ENCODE assay signal across 8 mouse cellular contexts in the genomic region with DNA sequence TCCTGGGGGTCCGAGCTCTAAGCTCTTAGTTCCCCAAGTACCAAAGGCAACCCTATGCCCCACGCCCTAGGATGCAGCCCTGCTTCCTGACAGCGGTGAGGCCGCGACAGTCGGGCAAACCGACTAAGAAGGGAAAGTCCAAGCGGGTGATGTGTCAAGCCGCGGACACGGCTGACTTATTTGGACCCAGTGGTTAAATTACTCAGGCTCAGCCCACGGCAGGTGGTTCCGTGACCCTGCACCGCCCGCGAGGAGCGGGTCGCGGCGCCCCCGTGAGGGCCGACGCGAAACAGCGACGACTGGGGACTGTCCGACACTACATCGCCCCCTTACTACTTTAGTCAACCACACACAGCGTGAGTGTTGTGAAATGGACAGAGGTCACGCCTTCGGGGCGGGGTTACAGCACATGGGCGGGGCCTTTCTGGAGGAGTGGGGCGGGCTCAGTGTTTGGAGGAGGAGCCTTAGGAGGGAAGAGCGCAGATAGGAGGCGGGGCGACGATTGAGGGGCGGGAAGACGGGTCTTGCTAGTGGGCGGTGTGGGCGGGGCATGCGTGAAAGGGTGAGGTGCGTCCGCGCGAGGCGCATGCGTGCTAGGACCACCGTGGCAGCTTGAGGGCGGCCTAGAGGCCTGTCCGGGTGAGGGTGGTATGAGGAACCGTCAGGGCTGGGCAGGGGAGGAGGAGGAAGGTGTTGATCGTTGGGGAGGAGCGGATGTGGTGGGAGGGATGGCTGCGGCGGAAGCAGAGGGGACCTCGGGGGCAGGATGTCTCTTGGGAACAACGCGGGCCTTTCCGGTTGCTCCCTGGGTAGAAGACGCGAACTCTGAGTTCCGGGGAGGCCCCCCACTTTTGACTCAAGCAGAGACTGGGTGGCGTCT. TPM values are rescaled to one million over a fixed set of nuclear protein-coding genes. Genes with fewer than 3 reads are reported as not detected.
A peak's percentile ranks its signal among the peaks of the same experiment; 100 is the strongest.
DNase-seq lines count a peak whose midpoint lies in the region; ATAC-seq lines count a peak whose summit lies in the region.

A gene (plus strand): TSS at position 555 of the 880 bp plus-strand sequence.

- 0 out of 2 replicates have a peak, but pooled peaks cover 3% of the 10 kb centered on the region for H3K9me3 ChIP-seq in heart, embryonic 14.5 days (ENCODE audit: control insufficient read depth, low read length)
- peaks cover 4% of the 10 kb centered on the region; the same call in 1 of the 2 replicates for H3K9me3 ChIP-seq in liver, embryonic 13.5 days (replicated peaks)
- peaks cover 4% of the 10 kb centered on the region; the same call in 1 of the 2 replicates for H3K9me3 ChIP-seq in stomach, embryonic 16.5 days (replicated peaks; ENCODE audit: control insufficient read depth, low read length)

- no peaks in the 10 kb centered on the region for H3K27me3 ChIP-seq in heart, embryonic 14.5 days (ENCODE audit: control insufficient read depth, insufficient read depth, low read length)
- H3K27me3 ChIP-seq in liver, embryonic 13.5 days, result no peaks in the 10 kb centered on the region
- H3K27me3 ChIP-seq in stomach, embryonic 16.5 days (ENCODE audit: control insufficient read depth, insufficient read depth, low read length), result no peaks in the 10 kb centered on the region

- H3K36me3 ChIP-seq in heart, embryonic 14.5 days (ENCODE audit: control insufficient read depth, insufficient read depth, low read length), result peaks cover 24% of the 10 kb centered on the region
- H3K36me3 ChIP-seq in liver, embryonic 13.5 days, result peaks cover 25% of the 10 kb centered on the region
- peaks cover 12% of the 10 kb centered on the region for H3K36me3 ChIP-seq in stomach, embryonic 16.5 days (ENCODE audit: control insufficient read depth, insufficient read depth, low read length)

- H3K4me2 ChIP-seq in heart, embryonic 14.5 days (ENCODE audit: low read length), result peak within 1 kb of the TSS; percentile 71
- H3K4me2 ChIP-seq in liver, embryonic 13.5 days, result peak within 1 kb of the TSS; percentile 91
- peak within 1 kb of the TSS; percentile 64 for H3K4me2 ChIP-seq in stomach, embryonic 16.5 days (ENCODE audit: low read depth, low read length)

- H3K4me3 ChIP-seq in heart, embryonic 14.5 days (ENCODE audit: control insufficient read depth in 1 of 2, insufficient read depth in 1 of 2, low read depth in 1 of 2, low read length in 2 of 2), result peak within 1 kb of the TSS; percentile 59 to 82
- peak within 1 kb of the TSS; percentile 79 for H3K4me3 ChIP-seq in liver, embryonic 13.5 days (replicated peaks)
- H3K4me3 ChIP-seq in stomach, embryonic 16.5 days (replicated peaks; ENCODE audit: low read length), result peak within 1 kb of the TSS; percentile 66

- ATAC-seq in CD4-positive, CD25-positive, alpha-beta regulatory T cell, adult 4 months, result peak; percentile 84
- peak; percentile 97 for ATAC-seq in heart, embryonic 14.5 days (ENCODE audit: insufficient number of reproducible peaks, insufficient read depth, low FRiP score, low read depth)
- ATAC-seq in liver, embryonic 13.5 days (ENCODE audit: low read depth), result peak; percentile 94
- peak; percentile 97 for ATAC-seq in stomach, embryonic 16.5 days (ENCODE audit: insufficient read depth, low FRiP score)

- 1% methylated on average over 65 of the region's 65 CpGs for WGBS in heart, embryonic 14.5 days
- under 1% methylated on average over 65 of the region's 65 CpGs for WGBS in liver, embryonic 13.5 days (ENCODE audit: insufficient replicate concordance)
- WGBS in stomach, embryonic 16.5 days, result under 1% methylated on average over 65 of the region's 65 CpGs

- peak; percentile 99 for DNase-seq in c-Kit-negative CD71-positive TER-119-positive erythroid progenitor cells, embryonic 14.5 days (ENCODE audit: low read depth, low spot score)
- peak; percentile 95 for DNase-seq in fibroblast of lung, adult 2 months (ENCODE audit: low read depth)
- DNase-seq in kidney, postnatal 14 days, result peak; percentile 100
- peak; percentile 99 for DNase-seq in liver, embryonic 13.5 days
- peak; percentile 100 for DNase-seq in neural tube, embryonic 10.5 days (ENCODE audit: extremely low spot score, low spot score)

- peak within 1 kb of the TSS; percentile 78 for H3K9ac ChIP-seq in heart, embryonic 14.5 days (ENCODE audit: low read length)
- H3K9ac ChIP-seq in liver, embryonic 13.5 days, result peak within 1 kb of the TSS; percentile 80
- peak within 1 kb of the TSS; percentile 84 for H3K9ac ChIP-seq in stomach, embryonic 16.5 days (ENCODE audit: low read length)

- H3K27ac ChIP-seq in heart, embryonic 14.5 days (replicated peaks in 1 of 2; ENCODE audit: control insufficient read depth in 1 of 2, insufficient read depth in 1 of 2, low read depth in 2 of 2, low read length in 2 of 2), result peak within 1 kb of the TSS; percentile 79 to 87
- peak within 1 kb of the TSS; percentile 90 for H3K27ac ChIP-seq in liver, embryonic 13.5 days
- H3K27ac ChIP-seq in stomach, embryonic 16.5 days (ENCODE audit: low read length), result peak within 1 kb of the TSS; percentile 93

- peaks cover 2 to 8% of the 10 kb centered on the region in 2 experiments; a peak in 2 of 4 replicates for H3K4me1 ChIP-seq in heart, embryonic 14.5 days (ENCODE audit: control insufficient read depth in 2 of 2, insufficient read depth in 2 of 2, low read length in 2 of 2)
- peaks cover 39% of the 10 kb centered on the region for H3K4me1 ChIP-seq in liver, embryonic 13.5 days (replicated peaks)
- peaks cover 9% of the 10 kb centered on the region for H3K4me1 ChIP-seq in stomach, embryonic 16.5 days (ENCODE audit: control insufficient read depth, insufficient read depth, low read length)

RNA-seq across cellular contexts. Expression of the gene that starts here (rescaled TPM):
- polyA plus RNA-seq in CD4-positive, CD25-positive, alpha-beta regulatory T cell, adult 4 months (2017; shearing (Covaris generic)), result 10 to 100 TPM; 40.0 to 48.4 TPM
- polyA plus RNA-seq in heart, embryonic 14.5 days (2014; fragmentation: Nextera tagmentation; extraction: Ambion mirVana), result 38.7 and 39.7 TPM in 2 replicates
- polyA plus RNA-seq in liver, embryonic 13.5 days (2015; fragmentation: Nextera tagmentation; extraction: Ambion mirVana), result 14.6 and 18.4 TPM in 2 replicates
- polyA plus RNA-seq in stomach, embryonic 16.5 days (2015; fragmentation: Nextera tagmentation; extraction: Ambion mirVana), result 37.0 and 41.0 TPM in 2 replicates

Comparison
In these comparisons a context has a peak if more than half of its experiments do, and no peak if none do; other contexts are left out.
1. Peak in every context shown above with its lines: DNase-seq, ATAC-seq, H3K4me3 ChIP-seq and H3K27ac ChIP-seq.